Mouse (Mus musculus) C2C12 (cell line): Measurements from ENCODE around the gene Nceh1. TPM values are rescaled to one million over a fixed set of nuclear protein-coding genes. Genes with fewer than 3 reads are reported as not detected.
A peak's percentile ranks its signal among the peaks of the same experiment; 100 is the strongest.

Experiments
- H3K27me3 ChIP-seq: one replicate; pipeline ENCODE4 v1.6.1; 2011; ENCODE audit not compliant: control insufficient read depth, insufficient read depth, insufficient read length
- H3K36me3 ChIP-seq: one replicate; pipeline ENCODE4 v1.6.1; 2011; ENCODE audit not compliant: control insufficient read depth, insufficient read depth
- H3K4me3 ChIP-seq: one replicate; pipeline ENCODE4 v1.5.1; 2011; ENCODE audit warnings: mild to moderate bottlenecking, control low read depth; ENCODE audit not compliant: poor library complexity, insufficient read depth, severe bottlenecking
- H3K79me2 ChIP-seq: one replicate; pipeline ENCODE4 v1.6.1; 2011; ENCODE audit not compliant: control insufficient read depth, insufficient read depth
- H3K79me3 ChIP-seq: one replicate; pipeline ENCODE4 v1.6.1; 2011; ENCODE audit warnings: low read depth, control low read depth
- H3ac ChIP-seq: one replicate; pipeline ENCODE3; 2011; ENCODE audit warnings: low read depth; ENCODE audit not compliant: control insufficient read depth, insufficient read length
- CEBPB ChIP-seq: IDR thresholded peaks from one replicate; pipeline ENCODE4 v1.6.1; 2011; ENCODE audit warnings: low read depth, mild to moderate bottlenecking, control low read depth, moderate library complexity
- CTCF ChIP-seq: IDR thresholded peaks from one replicate; pipeline ENCODE4 v1.5.1; 2011; ENCODE audit not compliant: control insufficient read depth, insufficient read depth, insufficient read length
- FOSL1 ChIP-seq: IDR thresholded peaks from one replicate; pipeline ENCODE4 v1.8.0; 2011; ENCODE audit warnings: mild to moderate bottlenecking, low read length; ENCODE audit not compliant: poor library complexity, insufficient read depth, severe bottlenecking
- MAX ChIP-seq: IDR thresholded peaks from one replicate; pipeline ENCODE4 v1.6.1; 2011; ENCODE audit warnings: mild to moderate bottlenecking, control low read depth
- MYOD1 ChIP-seq: IDR thresholded peaks from one replicate; pipeline ENCODE4 v1.6.1; 2011; ENCODE audit warnings: low read depth; ENCODE audit not compliant: control insufficient read depth, insufficient read length
- MYOG ChIP-seq: IDR thresholded peaks from one replicate; pipeline ENCODE4 v1.6.1; 2011; ENCODE audit not compliant: control insufficient read depth, insufficient read length; ENCODE audit errors: extremely low read depth
- USF1 ChIP-seq: IDR thresholded peaks from one replicate; pipeline ENCODE4 v1.6.1; 2011; ENCODE audit warnings: low read depth, mild to moderate bottlenecking, control low read depth, moderate library complexity
- polyA plus RNA-seq: library from polyadenylated mRNA; unstranded; fragments of >200 nt; fragmentation: generic; extraction: Trizol; gene quantifications from one replicate; pipeline ENCODE4 v1.2.1, GENCODE M21; 2012; ENCODE audit warnings: missing spikeins

The Nceh1 gene
- polyA plus RNA-seq, 1 experiment, result 8.3 TPM

- Histone ChIP-seq H3K79me2 (no peaks in the 10 kb centered on the region), H3ac (no peak overlapping the region), H3K4me3 (no peak overlapping the region), H3K36me3 (peaks cover 12% of the 10 kb centered on the region), H3K79me3 (no peaks in the 10 kb centered on the region), H3K27me3 (no peaks in the 10 kb centered on the region)
- TF ChIP-seq MYOG, result no peak
- no peak for TF ChIP-seq USF1
- TF ChIP-seq CTCF, result no peak
- no peak for TF ChIP-seq MYOD1
- TF ChIP-seq FOSL1, result no peak
- no peak for TF ChIP-seq MAX
- TF ChIP-seq CEBPB, result no peak
Measured at GRCm38 (mm10) chr3:27205068-27205467, 22.3 kb downstream of the Nceh1 start.

GRCm38 (mm10) chr3:27205514-27206220 lies 22.9 kb downstream of the Nceh1 start:
- Histone ChIP-seq H3K36me3 (peaks cover 12% of the 10 kb centered on the region), H3K79me2 (no peaks in the 10 kb centered on the region), H3ac (no peak overlapping the region), H3K4me3 (no peak overlapping the region), H3K27me3 (no peaks in the 10 kb centered on the region), H3K79me3 (no peaks in the 10 kb centered on the region)
- TF ChIP-seq FOSL1, result no peak
- no peak for TF ChIP-seq MYOD1

DNA sequence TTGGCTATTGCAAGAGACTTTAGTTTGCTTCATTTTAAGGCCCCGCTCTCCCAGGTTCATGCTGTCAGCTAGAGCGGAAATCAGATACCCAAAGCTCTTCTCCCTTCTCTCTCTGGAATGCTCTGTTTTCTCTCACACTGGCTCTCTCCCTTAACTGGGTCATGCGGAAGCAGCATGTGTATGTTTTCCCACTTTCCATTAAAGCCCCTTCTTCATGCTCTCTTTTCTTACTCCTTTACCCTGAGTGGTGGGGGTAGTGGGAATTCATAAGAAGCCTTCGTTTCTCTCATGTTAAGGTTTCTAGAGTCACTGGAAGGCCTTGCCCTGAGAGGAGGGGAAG lies 23.4 kb downstream of the Nceh1 start:
- Histone ChIP-seq H3K79me3 (no peaks in the 10 kb centered on the region), H3K4me3 (no peak overlapping the region), H3K36me3 (peaks cover 12% of the 10 kb centered on the region), H3ac (no peak overlapping the region), H3K79me2 (no peaks in the 10 kb centered on the region), H3K27me3 (no peaks in the 10 kb centered on the region)
- TF ChIP-seq MYOG, result no peak
- TF ChIP-seq MYOD1, result no peak
- TF ChIP-seq FOSL1, result no peak
- no peak for TF ChIP-seq MAX
- TF ChIP-seq CTCF, result no peak
- TF ChIP-seq CEBPB, result no peak
- no peak for TF ChIP-seq USF1

GRCm38 (mm10) chr3:27206577-27206976 lies 23.8 kb downstream of the Nceh1 start:
- Histone ChIP-seq H3K79me2 (no peaks in the 10 kb centered on the region), H3K27me3 (no peaks in the 10 kb centered on the region), H3K4me3 (no peak overlapping the region), H3ac (no peak overlapping the region), H3K79me3 (no peaks in the 10 kb centered on the region), H3K36me3 (peaks cover 12% of the 10 kb centered on the region)
- TF ChIP-seq CEBPB, result no peak
- TF ChIP-seq MAX, result no peak

- H3K4me3 ChIP-seq, result no peak overlapping the region
- peak overlapping the region; percentile 31 for H3ac ChIP-seq
- no peaks in the 10 kb centered on the region for H3K27me3 ChIP-seq
- TF ChIP-seq CEBPB (peak; percentile 48), FOSL1 (peak; percentile 71), USF1 (no peak), MYOD1 (peak; percentile 37), CTCF (no peak), MAX (peak; percentile 66), MYOG (no peak)
- no peaks in the 10 kb centered on the region for H3K79me3 ChIP-seq
- no peaks in the 10 kb centered on the region for H3K79me2 ChIP-seq
- H3K36me3 ChIP-seq, result peaks cover 10% of the 10 kb centered on the region
Measured at GRCm38 (mm10) chr3:27209707-27210106, 26.9 kb downstream of the Nceh1 start.

GRCm38 (mm10) chr3:27210271-27210670 lies 27.5 kb downstream of the Nceh1 start:
- TF ChIP-seq CTCF, result no peak
- peak; percentile 59 for TF ChIP-seq MYOD1
- TF ChIP-seq USF1, result no peak
- no peak overlapping the region for H3K4me3 ChIP-seq
- H3K36me3 ChIP-seq, result peaks cover 10% of the 10 kb centered on the region
- no peaks in the 10 kb centered on the region for H3K27me3 ChIP-seq
- no peaks in the 10 kb centered on the region for H3K79me3 ChIP-seq
- H3K79me2 ChIP-seq, result no peaks in the 10 kb centered on the region
- no peak overlapping the region for H3ac ChIP-seq
